In genomic region chr10:27984047-27984446, GRCm38 (mm10) we compare ENCODE assay signal across 24 mouse cellular contexts.
DNase-seq lines count a peak whose midpoint lies in the region; ATAC-seq and TF ChIP-seq lines count a peak whose summit lies in the region.
"Had no signal": no experiment of that assay in that cellular context is flagged by ENCODE, and none has a peak within 500 bp of the region (broad histone marks: within the 10 kb centered on the region; RNA-seq: fewer than 3 reads in every experiment).

No protein-coding gene starts in this region.

- ATAC-seq in Patski: peak; percentile 44
- ATAC-seq: CD4-positive, CD25-positive, alpha-beta regulatory T cell, adult 4 months; forebrain, embryonic 14.5 days; forebrain, postnatal 0 days; hindbrain, embryonic 16.5 days; intestine, embryonic 15.5 days had no signal

- H3ac ChIP-seq in C2C12 (ENCODE audit: control insufficient read depth, insufficient read length, low read depth) (no peak overlapping the region), myocyte (ENCODE audit: control insufficient read depth, insufficient read length) (no peak overlapping the region)

- H3K27me3 ChIP-seq in C2C12 (ENCODE audit: control insufficient read depth, insufficient read depth, insufficient read length): no peaks in the 10 kb centered on the region
- H3K27me3 ChIP-seq in Patski: no peaks in the 10 kb centered on the region
- no peaks in the 10 kb centered on the region for H3K27me3 ChIP-seq in myocyte (ENCODE audit: control insufficient read depth, insufficient read depth, insufficient read length)
- H3K27me3 ChIP-seq: embryonic facial prominence, embryonic 13.5 days; hindbrain, embryonic 12.5 days; intestine, embryonic 15.5 days had no signal

- CTCF ChIA-PET in Patski (lab: Charles Lee): interaction anchor here (1.0 kb wide), 1 partner anchor 13 kb away, joined by 3 read pairs; no protein-coding TSS in a partner anchor

- H3K79me2 ChIP-seq in C2C12 (ENCODE audit: control insufficient read depth, insufficient read depth) (no peaks in the 10 kb centered on the region), myocyte (ENCODE audit: control insufficient read depth, insufficient read depth) (no peaks in the 10 kb centered on the region)

- TF ChIP-seq CTCF in C2C12 (IDR thresholded peaks at IDR 0.05; ENCODE audit: control insufficient read depth, insufficient read depth, insufficient read length) (no peak), Patski (IDR thresholded peaks at IDR 0.05) (no peak)

- DNase-seq in Patski (ENCODE audit: low read depth, low spot score): no peak
- no peak for DNase-seq in layer of hippocampus, postnatal 36 days
- DNase-seq in left cerebral cortex, postnatal 25 days (ENCODE audit: low spot score in 2 of 2): no peak
- DNase-seq in layer of hippocampus, postnatal 14 days (ENCODE audit: low spot score in 2 of 2): no peak
- DNase-seq: adrenal gland, adult 2 months; adrenal gland, postnatal 14 days; B cell, adult 2 months; cerebellum, adult 11 months; cerebellum, adult 8-10 months; cerebellum, postnatal 10 days; forebrain, postnatal 0 days; gastrocnemius, adult 2 months; gastrocnemius, postnatal 14 days; heart, adult 11 months; kidney, adult 11 months had no signal

- H3K4me2 ChIP-seq in myocyte (ENCODE audit: low read depth): peak overlapping the region; percentile 48
- H3K4me2 ChIP-seq: embryonic facial prominence, embryonic 13.5 days; heart, embryonic 11.5 days; hindbrain, embryonic 12.5 days; intestine, embryonic 15.5 days had no signal

- H3K4me3 ChIP-seq in C2C12 (ENCODE audit: insufficient read depth, poor library complexity, severe bottlenecking) (no peak overlapping the region), myocyte (no peak overlapping the region)
- H3K4me3 ChIP-seq: embryonic facial prominence, embryonic 13.5 days; gastrocnemius, adult 2 months; hindbrain, embryonic 12.5 days; intestine, embryonic 15.5 days had no signal

- no peaks in the 10 kb centered on the region for H3K79me3 ChIP-seq in C2C12 (ENCODE audit: low read depth)

- TF ChIP-seq POLR2A in myocyte (IDR thresholded peaks at IDR 0.05; ENCODE audit: insufficient read length, low read depth): no peak

- no peaks in the 10 kb centered on the region for H3K36me3 ChIP-seq in C2C12 (ENCODE audit: control insufficient read depth, insufficient read depth)
- H3K36me3 ChIP-seq in myocyte (ENCODE audit: control insufficient read depth, insufficient read depth): no peaks in the 10 kb centered on the region
- H3K36me3 ChIP-seq: embryonic facial prominence, embryonic 13.5 days; hindbrain, embryonic 12.5 days; intestine, embryonic 15.5 days had no signal

- intact Hi-C loops in left cerebral cortex, postnatal 25 days (cut with DNase I): no loop called here

- POLR2A ChIA-PET in Patski (lab: Charles Lee): interaction anchor here (1.2 kb wide), 1 partner anchor 91 kb away, joined by 3 read pairs; the partner anchor contains the start of gene Ptprk

- in situ Hi-C loops in Patski (cut with MboI; ENCODE audit: low pct_unique_long_range_greater_than_20kb): no loop called here

TF ChIP-seq in C2C12, 6 proteins besides CTCF, POLR2A, EP300 and RAD21:
- TF ChIP-seq MAX (IDR thresholded peaks at IDR 0.05) (peak; percentile 96), CEBPB (IDR thresholded peaks at IDR 0.05; ENCODE audit: low read depth) (peak; percentile 35), USF1 (IDR thresholded peaks at IDR 0.05; ENCODE audit: low read depth) (peak; percentile 52), FOSL1 (IDR thresholded peaks at IDR 0.05; ENCODE audit: insufficient read depth, low read length, poor library complexity, severe bottlenecking) (peak; percentile 55), MYOD1 (IDR thresholded peaks at IDR 0.05; ENCODE audit: control insufficient read depth, insufficient read length, low read depth) (no peak), MYOG (IDR thresholded peaks at IDR 0.05; ENCODE audit: control insufficient read depth, extremely low read depth, insufficient read length) (no peak)
TF ChIP-seq in C2C12: peak in this region for 4.

TF ChIP-seq in myocyte, 11 proteins besides CTCF, POLR2A, EP300 and RAD21:
- TF ChIP-seq USF1 (IDR thresholded peaks at IDR 0.05; ENCODE audit: low read depth): peak; percentile 28
- TF ChIP-seq CEBPB (IDR thresholded peaks at IDR 0.05; ENCODE audit: insufficient read depth, poor library complexity, severe bottlenecking): no peak
